Mouse (Mus musculus) midbrain, embryonic 14.5 days (tissue): ENCODE measurements around the gene Wbp2. TPM values are rescaled to one million over a fixed set of nuclear protein-coding genes. Genes with fewer than 3 reads are reported as not detected.

Source experiments
- ATAC-seq: fragments of 200-750 bp; cut with Nextera tagmentation; 2 replicates; pipeline ENCODE4 v1.8.0; 2017; ENCODE audit warnings: moderate number of reproducible peaks, moderate library complexity; ENCODE audit not compliant: low FRiP score, low TSS enrichment
- DNase-seq: peaks from one replicate; pipeline ENCODE4 v3.0.0-alpha.2; 2015
- H3K27ac ChIP-seq: fragments of 300-500 bp; sonication (generic); replicated peaks from 2 replicates; pipeline ENCODE4 v1.5.1; 2014; ENCODE audit warnings: mild to moderate bottlenecking, low read depth, low read length, moderate library complexity
- H3K27me3 ChIP-seq: fragments of 300-500 bp; sonication (generic); 2 replicates; pipeline ENCODE4 v1.6.1; 2014; ENCODE audit warnings: low read length, control low read depth, mixed read lengths; ENCODE audit not compliant: control insufficient read depth, insufficient read depth
- H3K36me3 ChIP-seq: fragments of 300-500 bp; sonication (generic); 2 replicates; pipeline ENCODE4 v1.6.1; 2014; ENCODE audit warnings: low read length, control low read depth; ENCODE audit not compliant: control insufficient read depth, insufficient read depth
- H3K4me1 ChIP-seq: fragments of 300-500 bp; sonication (generic); 2 replicates; pipeline ENCODE4 v1.6.1; 2014; ENCODE audit warnings: mild to moderate bottlenecking, antibody characterized with exemption, low read length, control low read depth; ENCODE audit not compliant: control insufficient read depth, insufficient read depth
- H3K4me2 ChIP-seq: fragments of 300-500 bp; sonication (generic); 2 replicates; pipeline ENCODE4 v1.6.1; 2014; ENCODE audit warnings: mild to moderate bottlenecking, low read length, moderate library complexity
- H3K4me3 ChIP-seq: fragments of 300-500 bp; sonication (generic); replicated peaks from 2 replicates; pipeline ENCODE4 v1.5.1; 2014; ENCODE audit warnings: low read depth, low read length
- H3K9ac ChIP-seq: fragments of 300-500 bp; sonication (generic); replicated peaks from 2 replicates; pipeline ENCODE4 v1.6.1; 2014; ENCODE audit warnings: mild to moderate bottlenecking, low read length, moderate library complexity
- H3K9me3 ChIP-seq: fragments of 300-500 bp; sonication (generic); 2 replicates; pipeline ENCODE4 v1.6.1; 2016; ENCODE audit warnings: low read length, control low read depth, mixed read lengths; ENCODE audit not compliant: control insufficient read depth
- WGBS: fragments of 180-500 bp; shearing (Covaris S2); extraction: QIAGEN DNeasy Blood & Tissue Kit; methylation state at CpG from one replicate; pipeline ENCODE4 v1.1.7; 2014; 5-methylcytosine and 5-hydroxymethylcytosine counted together
- polyA plus RNA-seq: library from polyadenylated mRNA; unstranded; fragments of >200 nt; fragmentation: Nextera tagmentation; extraction: Ambion mirVana; gene quantifications from 2 replicates; pipeline ENCODE4 v1.2.1, GENCODE M21; 2014

Gene Wbp2
- polyA plus RNA-seq, 1 experiment from 2014 or later, result 160 TPM

DNA sequence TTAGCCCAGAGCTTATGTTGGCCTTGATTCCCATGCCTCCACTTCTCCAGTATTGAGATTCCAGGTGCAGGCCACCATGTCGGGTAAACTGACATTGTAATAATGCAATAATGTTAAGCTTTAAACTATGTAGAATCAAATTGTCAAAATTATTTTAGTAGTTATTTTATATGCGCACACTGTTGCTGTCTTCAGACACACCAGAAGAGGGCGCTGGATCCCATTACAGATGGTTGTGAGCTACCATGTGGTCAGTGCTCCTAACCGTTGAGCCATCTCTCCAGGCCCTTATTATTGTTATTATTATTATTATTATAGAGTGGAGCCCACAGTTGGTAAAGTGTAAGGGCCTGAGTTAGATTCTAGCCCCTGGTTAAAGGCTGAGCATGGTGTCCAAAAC is 24.3 kb upstream of the Wbp2 start:
- peaks cover 59% of the 10 kb centered on the region for H3K27me3 ChIP-seq
- peaks cover 6% of the 10 kb centered on the region; the same call in 1 of the 2 replicates for H3K4me1 ChIP-seq
- no peaks in the 10 kb centered on the region for H3K9me3 ChIP-seq
- ATAC-seq (no peak), DNase-seq (no peak)
- no peak overlapping the region for H3K4me3 ChIP-seq
- no peaks in the 10 kb centered on the region for H3K36me3 ChIP-seq
- no peak overlapping the region for H3K9ac ChIP-seq
- H3K4me2 ChIP-seq, result no peak overlapping the region
- no peak overlapping the region for H3K27ac ChIP-seq
- 79% methylated on average over 4 of the region's 4 CpGs for WGBS

DNA sequence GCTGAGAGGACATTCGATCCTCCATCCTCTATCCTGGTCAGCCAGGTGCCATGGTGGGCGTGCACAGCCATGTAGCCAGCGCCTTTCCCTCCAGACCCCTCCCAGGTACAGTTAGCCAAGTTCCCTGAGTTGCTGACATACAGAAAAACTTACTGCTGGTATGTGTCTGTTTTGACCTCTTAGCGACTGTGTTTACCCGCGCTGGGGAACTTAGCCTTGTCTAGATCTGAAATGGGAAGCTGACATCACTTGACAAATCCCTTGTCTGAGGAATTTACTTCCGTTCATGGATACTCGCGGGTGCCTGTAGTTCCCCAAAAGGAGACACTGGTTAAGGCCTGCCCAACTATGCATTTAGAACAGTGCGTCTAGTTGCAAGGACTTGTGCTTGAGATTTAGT is 23.7 kb upstream of the Wbp2 start:
- Histone ChIP-seq H3K9ac (no peak overlapping the region), H3K36me3 (no peaks in the 10 kb centered on the region), H3K27me3 (peaks cover 62% of the 10 kb centered on the region), H3K4me2 (peak overlapping the region; percentile 50), H3K4me1 (peaks cover 6% of the 10 kb centered on the region; the same call in 1 of the 2 replicates), H3K4me3 (peak overlapping the region; percentile 28; the same call in 1 of the 2 replicates), H3K27ac (no peak overlapping the region), H3K9me3 (no peaks in the 10 kb centered on the region)
- no peak for ATAC-seq
- no peak for DNase-seq
- 30% methylated on average over 10 of the region's 10 CpGs for WGBS

DNA sequence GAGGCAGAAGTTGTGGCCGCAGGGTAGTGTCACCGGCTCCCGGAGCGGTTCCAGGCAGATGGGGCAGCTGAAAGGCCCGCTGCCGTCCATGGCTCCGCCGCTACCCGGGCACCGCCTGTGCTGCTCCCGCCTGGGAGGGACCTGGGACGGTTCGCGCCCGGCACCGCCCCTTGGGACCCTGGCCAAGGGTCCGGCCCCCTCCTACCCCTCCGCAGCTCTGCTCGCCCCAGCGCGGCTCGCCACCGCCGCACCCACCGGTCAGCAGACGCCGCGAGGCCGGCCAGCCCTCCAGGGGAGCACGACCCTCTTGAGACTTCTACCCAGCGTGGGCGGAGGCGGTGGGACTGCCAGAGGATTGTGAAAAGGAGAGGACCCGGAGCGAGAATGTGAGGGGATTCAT is 23.3 kb upstream of the Wbp2 start:
- Histone ChIP-seq H3K9ac (peak overlapping the region; percentile 26; the same call in 1 of the 2 replicates), H3K9me3 (no peaks in the 10 kb centered on the region), H3K27ac (no peak overlapping the region), H3K36me3 (no peaks in the 10 kb centered on the region), H3K4me2 (peak overlapping the region; percentile 50), H3K27me3 (peaks cover 65% of the 10 kb centered on the region), H3K4me1 (peaks cover 6% of the 10 kb centered on the region; the same call in 1 of the 2 replicates), H3K4me3 (peak overlapping the region; percentile 28)
- 3% methylated on average over 35 of the region's 35 CpGs for WGBS
- ATAC-seq (no peak), DNase-seq (no peak)

DNA sequence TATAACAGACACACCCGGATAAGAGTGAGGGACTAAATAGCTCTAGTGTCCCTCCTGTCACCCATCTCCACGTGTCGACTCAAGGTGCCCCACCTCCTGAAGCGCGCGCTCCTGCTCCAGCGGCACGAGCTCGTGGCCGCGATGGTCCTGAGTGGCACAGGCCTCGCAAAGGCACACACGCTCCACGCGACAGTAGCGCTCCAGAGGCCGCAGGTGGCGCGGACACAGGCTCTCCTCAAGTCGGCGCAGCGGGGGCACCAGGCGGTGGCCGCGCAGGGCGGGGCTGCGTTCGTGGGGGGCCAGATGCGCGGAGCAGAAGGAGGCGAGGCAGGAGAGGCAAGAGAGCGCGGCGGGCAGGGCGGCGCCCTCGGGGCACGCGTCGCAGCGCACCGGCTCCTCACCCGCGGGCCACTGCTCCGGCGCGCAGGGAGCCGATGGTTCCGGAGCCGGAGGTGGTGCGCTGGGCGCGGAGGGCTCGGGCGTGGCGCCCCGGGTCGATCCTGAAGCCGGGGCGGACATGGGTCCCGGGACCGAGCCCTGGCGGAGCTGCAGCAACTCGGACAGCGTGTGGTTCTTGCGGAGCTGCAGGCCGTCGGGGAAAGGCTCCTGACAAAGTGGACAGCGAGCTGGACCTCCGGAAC is 22.8 kb upstream of the Wbp2 start:
- Histone ChIP-seq H3K36me3 (no peaks in the 10 kb centered on the region), H3K4me3 (peak overlapping the region; percentile 28), H3K4me2 (peak overlapping the region; percentile 50), H3K4me1 (peaks cover 7% of the 10 kb centered on the region), H3K27me3 (peaks cover 65% of the 10 kb centered on the region), H3K9me3 (no peaks in the 10 kb centered on the region), H3K27ac (no peak overlapping the region), H3K9ac (peak overlapping the region; percentile 26; the same call in 1 of the 2 replicates)
- ATAC-seq (no peak), DNase-seq (no peak)
- WGBS, result 2% methylated on average over 69 of the region's 70 CpGs

GRCm38 (mm10) chr11:116108464-116109137 is 21.8 kb upstream of the Wbp2 start:
- WGBS, result 6% methylated on average over 23 of the region's 23 CpGs
- DNase-seq, result no peak
- peak overlapping the region; percentile 28; the same call in 1 of the 2 replicates for H3K4me3 ChIP-seq

GRCm38 (mm10) chr11:116107777-116108285 is 21.0 kb upstream of the Wbp2 start:
- no peak overlapping the region for H3K4me2 ChIP-seq
- no peak overlapping the region for H3K9ac ChIP-seq
- no peak overlapping the region for H3K27ac ChIP-seq
- H3K36me3 ChIP-seq, result no peaks in the 10 kb centered on the region
- DNase-seq, result no peak
- peaks cover 18% of the 10 kb centered on the region for H3K4me1 ChIP-seq
- ATAC-seq, result no peak
- no peak overlapping the region for H3K4me3 ChIP-seq
- 7% methylated on average over 19 of the region's 19 CpGs for WGBS
- H3K9me3 ChIP-seq, result no peaks in the 10 kb centered on the region
- peaks cover 65% of the 10 kb centered on the region for H3K27me3 ChIP-seq

More at GRCm38 (mm10) chr11:116108464-116109137, 21.8 kb upstream of the Wbp2 start:
- Histone ChIP-seq H3K9ac (no peak overlapping the region), H3K4me1 (peaks cover 17% of the 10 kb centered on the region), H3K4me2 (no peak overlapping the region), H3K9me3 (no peaks in the 10 kb centered on the region), H3K36me3 (no peaks in the 10 kb centered on the region), H3K27me3 (peaks cover 65% of the 10 kb centered on the region), H3K27ac (no peak overlapping the region)
- ATAC-seq, result no peak

DNA sequence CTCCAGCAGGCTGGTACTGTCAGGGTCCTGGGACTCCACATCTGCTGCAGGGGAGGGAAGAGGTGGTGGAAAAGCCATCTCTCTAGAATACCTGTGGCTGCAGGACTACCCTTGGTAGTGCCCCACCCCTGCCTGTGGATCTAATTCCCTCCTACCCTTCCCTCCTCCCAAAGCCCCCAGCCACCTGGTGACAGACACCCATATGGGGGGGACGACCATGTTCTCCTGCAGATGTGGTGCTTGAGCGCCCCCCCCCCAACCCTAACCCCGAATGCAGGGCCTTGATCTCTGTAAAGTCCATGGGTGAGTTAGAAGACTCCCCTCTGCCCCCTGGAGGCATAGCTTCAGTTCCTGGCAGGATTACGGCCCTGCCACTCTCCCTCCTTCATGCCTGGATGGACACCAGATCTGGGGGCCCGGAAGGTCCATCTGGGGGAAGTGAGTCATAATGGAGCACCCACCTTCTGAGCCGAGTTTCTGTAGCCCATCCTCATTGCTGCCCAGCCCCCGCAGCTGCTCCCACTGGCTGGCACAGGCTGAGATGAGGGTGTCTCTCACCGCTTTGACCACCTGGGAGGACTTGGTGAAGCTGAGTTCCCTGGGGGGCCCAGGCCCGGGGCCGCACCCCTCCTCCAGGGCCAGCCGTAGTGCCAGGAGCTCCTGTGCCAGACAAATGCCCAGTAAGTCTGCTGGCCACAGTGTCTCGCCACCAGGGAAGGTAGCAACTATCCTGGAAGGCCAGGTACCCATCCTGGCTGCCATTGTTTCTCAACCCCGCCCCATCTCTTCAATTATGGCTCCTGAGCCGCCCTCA is 20.4 kb upstream of the Wbp2 start:
- no peak for ATAC-seq
- H3K27me3 ChIP-seq, result peaks cover 65% of the 10 kb centered on the region

GRCm38 (mm10) chr11:116106154-116106962 is 19.6 kb upstream of the Wbp2 start:
- Histone ChIP-seq H3K4me1 (peaks cover 20% of the 10 kb centered on the region), H3K4me2 (peak overlapping the region; percentile 19; the same call in 1 of the 2 replicates)
- 24% methylated on average over 32 of the region's 32 CpGs for WGBS

More for the DNA sequence above, 20.4 kb upstream of the Wbp2 start:
- H3K4me1 ChIP-seq, result peaks cover 18% of the 10 kb centered on the region
- no peak overlapping the region for H3K27ac ChIP-seq
- H3K4me3 ChIP-seq, result no peak overlapping the region
- DNase-seq, result no peak
- WGBS, result 20% methylated on average over 14 of the region's 14 CpGs
- no peaks in the 10 kb centered on the region for H3K36me3 ChIP-seq
- no peak overlapping the region for H3K9ac ChIP-seq
- H3K4me2 ChIP-seq, result no peak overlapping the region
- no peaks in the 10 kb centered on the region for H3K9me3 ChIP-seq

More at GRCm38 (mm10) chr11:116106154-116106962, 19.6 kb upstream of the Wbp2 start:
- Histone ChIP-seq H3K9ac (no peak overlapping the region), H3K9me3 (no peaks in the 10 kb centered on the region), H3K27ac (no peak overlapping the region), H3K27me3 (peaks cover 59% of the 10 kb centered on the region), H3K36me3 (no peaks in the 10 kb centered on the region), H3K4me3 (no peak overlapping the region)
- DNase-seq (no peak), ATAC-seq (no peak)
